Mouse (Mus musculus) thymus, postnatal 10 days (tissue): Measurements from ENCODE around the gene Mrpl34.
"Not testable (repeated sequence)": the region's sequence is repeated elsewhere in the genome, so short reads cannot be mapped to it uniquely, and the experiment has no call there.

Experiments used
- DNase-seq, 2 experiments: peaks; one replicate each; pipeline ENCODE4 v3.0.0; 2021; ENCODE audit warnings: low spot score in 2 of 2

The Mrpl34 gene

DNA sequence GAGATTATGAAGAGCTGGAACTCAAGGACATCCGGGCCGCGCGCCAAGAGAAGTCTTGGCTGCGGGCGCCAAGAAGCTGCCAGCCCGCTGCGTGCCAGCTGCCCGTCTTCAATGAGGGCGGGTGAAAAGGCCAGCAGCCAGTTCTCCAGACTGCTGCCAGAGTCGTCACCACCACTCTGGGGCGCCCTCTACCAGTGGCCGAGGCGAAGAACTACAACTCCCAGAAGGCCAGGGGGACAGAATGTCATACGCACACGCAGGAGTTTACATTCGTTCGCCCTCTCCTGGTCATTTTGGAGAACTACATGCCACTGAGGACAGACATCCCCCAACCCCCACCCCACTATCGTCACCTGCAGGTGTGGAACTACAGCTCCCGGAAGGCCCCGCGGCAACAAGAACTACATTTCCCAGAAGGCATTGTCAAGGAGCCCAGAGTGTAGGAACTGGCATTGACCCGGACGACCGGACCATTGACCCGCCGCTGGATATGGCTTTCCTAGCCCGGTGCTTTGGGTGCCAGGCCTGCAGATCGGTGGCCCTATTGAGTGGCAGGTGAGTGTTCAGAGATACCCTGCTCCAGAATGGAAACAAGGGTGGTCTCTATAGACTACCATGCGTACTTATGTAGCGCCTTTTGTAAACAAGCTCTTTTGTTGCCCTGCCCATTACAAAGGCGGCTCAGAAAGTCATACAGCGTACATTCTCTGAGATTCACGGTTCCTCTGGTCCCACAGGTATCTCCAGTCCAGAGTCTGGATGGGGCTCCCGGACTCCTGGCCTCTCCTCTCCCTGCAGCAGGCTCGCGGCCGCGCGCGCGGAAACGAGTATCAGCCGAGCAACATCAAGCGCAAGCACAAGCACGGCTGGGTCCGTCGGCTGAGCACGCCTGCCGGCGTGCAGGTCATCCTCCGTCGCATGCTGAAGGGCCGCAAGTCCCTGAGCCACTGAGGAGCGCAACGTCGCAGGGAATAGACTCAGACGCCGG is at the start of gene Mrpl34:
Mrpl34 (plus strand) TSS at position 447 of the 988 bp plus-strand sequence.
- DNase-seq = peak; percentile 98 to 99

DNA sequence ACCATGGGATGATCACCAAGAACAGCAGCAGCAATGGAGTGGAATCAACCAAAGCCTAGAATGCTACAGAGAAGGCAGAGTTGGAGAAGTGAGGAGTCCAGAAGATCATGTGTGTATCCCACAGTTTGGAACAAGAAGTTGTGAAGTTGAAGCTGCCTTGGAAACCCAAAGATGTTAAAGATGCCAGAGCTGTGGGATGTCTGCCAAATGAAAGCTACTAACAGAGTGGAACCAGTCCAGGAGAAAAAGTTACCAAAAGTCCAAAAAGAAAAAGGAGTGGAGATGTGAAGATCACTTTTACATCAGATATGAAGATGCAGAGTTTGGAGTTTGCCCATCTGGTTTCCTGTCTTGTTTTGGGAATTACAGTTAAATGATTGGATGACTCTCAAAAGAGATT is 42.6 kb upstream of the Mrpl34 start:
- DNase-seq = no peak

DNA sequence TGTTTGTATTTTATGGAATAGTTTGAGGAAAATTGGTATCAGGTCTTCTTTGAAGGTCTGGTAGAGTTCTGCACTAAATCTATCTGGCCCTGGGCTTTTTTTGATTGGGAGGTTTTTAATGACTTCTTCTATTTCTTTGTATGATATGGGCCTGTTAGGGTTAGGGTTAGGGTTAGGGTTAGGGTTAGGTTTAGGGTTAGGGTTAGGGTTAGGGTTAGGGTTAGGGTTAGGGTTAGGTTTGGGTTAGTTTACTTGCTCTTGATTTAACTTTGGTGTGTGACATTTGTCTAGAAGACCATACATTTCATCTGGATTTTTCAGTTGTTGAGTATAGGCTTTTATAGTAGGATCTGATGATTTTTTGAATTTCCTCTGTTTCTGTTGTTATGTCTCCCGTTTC is 31.8 kb upstream of the Mrpl34 start:
- not testable (repeated sequence) for DNase-seq

DNA sequence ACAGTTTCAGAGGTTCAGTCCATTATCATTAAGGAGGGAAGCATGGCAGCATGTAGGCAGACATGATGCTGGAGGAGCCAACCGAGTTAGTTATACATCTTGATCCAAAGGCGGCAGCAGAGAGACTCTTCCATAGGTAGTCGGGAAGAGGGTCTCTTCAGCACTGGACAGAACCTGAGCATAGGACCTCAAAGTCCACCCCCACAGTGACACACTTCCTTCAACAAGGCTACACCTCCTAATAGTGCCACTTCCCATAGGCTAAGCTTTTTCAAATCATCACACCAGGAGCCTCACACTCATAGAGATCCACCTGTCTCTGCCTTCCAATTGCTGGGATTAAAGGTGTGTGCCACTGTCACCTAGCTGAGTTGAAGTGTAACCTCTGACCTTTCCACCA is 27.7 kb upstream of the Mrpl34 start:
- DNase-seq = no peak

DNA sequence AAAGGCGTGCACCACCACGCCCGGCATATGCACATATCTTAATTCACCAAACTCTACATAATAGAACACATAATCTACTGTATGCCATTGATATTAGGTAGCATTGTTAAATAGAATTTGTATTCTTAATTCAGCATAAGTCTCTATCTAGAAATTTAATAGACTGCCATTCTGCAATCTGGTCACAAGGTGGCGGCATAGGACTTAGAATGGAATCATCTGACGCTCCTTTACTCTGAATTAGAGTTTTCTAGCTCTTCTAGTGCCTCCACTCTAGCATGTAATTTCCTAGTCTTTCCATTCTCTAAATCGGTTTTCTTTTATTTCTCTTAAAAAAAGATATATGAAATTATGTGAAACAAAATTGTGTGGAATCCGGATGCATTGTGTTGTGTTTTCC is 23.4 kb upstream of the Mrpl34 start:
- peak in 1 of 2 experiments; percentile 70 for DNase-seq

DNA sequence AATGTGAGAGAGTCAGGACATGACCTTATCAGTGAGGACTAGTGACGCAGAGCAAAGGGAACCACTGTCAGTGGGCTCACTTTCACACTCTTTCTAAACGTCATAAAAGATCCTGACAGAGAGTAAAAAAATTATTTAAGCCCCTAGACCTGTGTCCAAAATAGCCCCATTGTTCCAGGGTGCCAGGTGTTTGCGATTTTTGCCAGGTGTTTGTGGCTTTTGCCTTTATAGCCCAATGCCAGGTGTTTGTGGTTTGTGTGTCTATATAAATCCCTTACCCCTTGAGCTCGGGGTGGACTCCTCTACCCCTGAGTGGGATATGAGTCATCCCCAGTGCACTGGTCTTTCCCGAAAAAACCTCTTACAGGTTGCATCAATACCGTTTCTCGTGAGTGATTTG is 19.7 kb upstream of the Mrpl34 start:
- no peak for DNase-seq

DNA sequence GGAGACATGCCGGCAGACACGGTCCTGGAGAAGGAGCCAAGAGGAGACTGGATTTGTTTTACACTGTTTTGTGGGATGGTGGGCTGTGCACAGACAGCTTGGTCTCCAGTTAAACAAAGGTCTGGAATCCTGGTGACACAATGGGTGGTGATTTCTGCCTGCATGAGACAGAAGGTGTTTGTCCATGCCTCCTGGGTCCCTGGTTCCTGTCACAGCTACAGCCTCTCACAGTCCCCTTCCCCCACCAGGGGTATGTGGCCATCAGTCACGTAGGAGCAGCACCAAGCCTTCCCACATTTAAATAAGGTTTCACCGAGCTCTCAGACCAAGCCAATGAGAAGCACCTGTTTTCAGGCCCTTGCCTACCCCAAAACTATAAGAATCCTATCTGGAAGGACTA is 13.4 kb upstream of the Mrpl34 start:
- peak in 1 of 2 experiments; percentile 1 for DNase-seq

DNA sequence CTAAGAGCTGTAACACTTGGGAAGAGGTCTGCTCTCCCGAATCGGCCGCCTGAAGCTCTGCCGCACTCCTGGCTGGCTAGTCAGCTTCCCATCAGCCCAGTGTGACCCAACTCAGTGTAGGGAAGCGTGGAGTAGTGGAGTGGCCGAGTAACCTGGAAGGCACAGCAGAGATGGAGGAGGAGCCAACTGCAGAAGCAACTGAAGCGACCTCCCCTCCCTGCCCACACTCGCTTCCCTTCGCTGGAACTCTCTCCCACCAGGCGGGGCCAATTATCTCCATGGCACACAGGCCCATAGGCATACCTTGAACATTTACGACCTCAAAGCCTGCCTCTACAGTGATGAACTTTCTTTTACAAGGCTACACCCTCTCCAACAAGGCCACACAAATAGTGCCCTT is 13.0 kb upstream of the Mrpl34 start:
- peak in 1 of 2 experiments; percentile 2 for DNase-seq

DNA sequence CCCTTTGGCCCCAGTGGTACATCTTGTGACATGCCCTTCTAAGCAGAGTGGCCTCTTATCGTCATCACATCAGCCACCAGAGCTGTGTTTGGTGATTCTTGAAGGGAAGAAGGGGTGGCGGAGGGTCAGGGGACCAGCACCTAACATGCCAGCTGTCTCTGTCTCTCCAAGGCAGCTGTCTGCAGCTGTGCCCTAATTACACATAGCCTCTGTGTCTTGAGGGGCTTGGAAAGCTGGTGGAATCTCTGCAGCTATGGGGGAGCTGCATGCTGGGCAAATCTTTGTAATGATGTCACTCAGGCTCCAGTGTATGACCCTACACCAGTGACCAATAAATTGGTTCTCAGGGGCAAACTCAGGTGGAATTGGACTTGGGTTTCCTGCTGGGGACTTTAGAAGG is 12.1 kb upstream of the Mrpl34 start:
- peak in 1 of 2 experiments; percentile 2 for DNase-seq

DNA sequence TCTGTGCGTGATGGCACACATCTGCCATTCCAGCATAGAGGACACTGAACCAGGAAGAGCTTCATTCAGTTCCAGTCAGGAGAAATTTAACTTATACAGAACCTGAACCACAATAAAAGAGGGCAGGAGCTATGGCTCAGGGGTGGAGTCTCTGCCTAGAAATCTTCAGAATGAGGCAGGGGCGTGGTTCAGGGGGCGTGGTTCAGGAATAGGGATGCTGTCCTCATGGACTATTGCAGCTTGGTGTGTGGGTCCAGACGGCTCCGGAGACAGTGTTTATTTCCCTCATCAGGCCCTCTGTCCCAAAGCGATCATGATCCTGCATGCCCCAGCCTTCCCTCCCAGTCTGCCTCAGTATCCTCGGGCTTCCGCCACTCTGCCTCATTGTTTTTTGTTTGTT is 10.1 kb upstream of the Mrpl34 start:
- peak in 1 of 2 experiments; percentile 1 for DNase-seq

DNA sequence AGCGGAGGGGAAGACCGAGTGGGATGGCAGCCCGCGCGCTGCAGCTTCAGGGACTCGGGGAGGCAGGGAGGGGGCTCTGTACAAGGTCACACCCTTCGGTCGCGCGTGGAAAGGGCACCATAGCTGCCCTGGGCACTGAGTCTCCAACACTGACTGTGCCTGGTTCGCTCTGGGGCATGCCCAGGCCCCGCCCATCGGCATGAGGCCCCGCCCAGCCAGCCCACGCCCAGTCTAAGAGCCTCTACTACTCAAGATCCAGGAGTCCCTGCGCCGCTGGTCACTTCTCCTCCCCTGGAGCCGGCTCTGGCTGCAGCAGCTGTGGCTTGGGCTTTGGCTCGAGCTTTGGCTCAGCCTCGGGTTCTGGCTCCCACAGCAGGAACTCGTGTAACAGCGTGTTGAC is 7.9 kb upstream of the Mrpl34 start:
- DNase-seq = no peak

DNA sequence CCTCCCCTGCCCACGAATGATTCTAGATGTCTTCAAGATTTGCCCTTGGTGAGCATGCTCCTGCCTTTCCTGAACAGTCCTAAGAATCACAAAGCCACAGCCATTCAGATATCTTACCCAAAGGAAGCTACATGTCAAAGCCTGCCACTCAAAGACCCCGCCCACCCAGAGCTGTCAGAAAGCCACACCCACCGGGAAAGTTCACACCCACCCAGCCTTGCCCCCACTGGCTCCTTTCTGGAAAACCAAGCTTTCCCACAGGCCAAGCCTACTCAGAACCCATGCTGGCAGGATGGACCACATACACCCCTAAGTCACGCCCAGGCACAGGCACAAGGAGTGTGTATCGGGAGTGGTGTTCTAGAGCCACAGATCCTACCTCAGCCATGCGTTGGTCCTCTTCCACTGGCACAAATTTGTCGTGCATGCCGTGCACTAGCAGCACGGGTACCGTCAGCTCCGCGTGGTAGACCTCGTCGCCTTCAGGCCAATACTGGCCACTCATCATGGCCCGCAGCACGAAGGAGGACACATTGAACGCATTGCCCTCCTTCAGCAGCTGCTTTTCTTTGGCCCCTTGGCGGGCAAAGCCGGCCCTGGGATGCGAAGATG is 7.0 kb upstream of the Mrpl34 start:
- no peak for DNase-seq

DNA sequence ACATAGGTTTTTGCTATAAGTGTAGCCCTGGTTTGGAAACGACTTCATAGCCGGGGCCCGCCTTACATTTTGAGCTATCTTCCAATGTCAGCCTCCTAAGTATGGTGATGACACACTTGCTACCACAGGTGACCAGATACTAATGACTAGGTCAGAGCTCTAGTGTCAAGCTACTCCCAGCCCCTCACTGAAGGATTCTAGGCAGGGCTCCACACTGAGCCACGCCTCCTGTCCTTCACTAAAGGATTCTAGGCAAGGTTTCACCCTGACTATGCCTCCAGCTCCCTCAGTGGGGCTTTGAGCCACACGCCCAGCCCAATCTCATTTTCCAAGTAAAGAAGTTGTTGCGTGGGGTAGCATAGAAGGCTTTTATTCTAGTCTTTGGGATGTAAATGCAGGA is 4.0 kb upstream of the Mrpl34 start:
- DNase-seq = no peak

DNA sequence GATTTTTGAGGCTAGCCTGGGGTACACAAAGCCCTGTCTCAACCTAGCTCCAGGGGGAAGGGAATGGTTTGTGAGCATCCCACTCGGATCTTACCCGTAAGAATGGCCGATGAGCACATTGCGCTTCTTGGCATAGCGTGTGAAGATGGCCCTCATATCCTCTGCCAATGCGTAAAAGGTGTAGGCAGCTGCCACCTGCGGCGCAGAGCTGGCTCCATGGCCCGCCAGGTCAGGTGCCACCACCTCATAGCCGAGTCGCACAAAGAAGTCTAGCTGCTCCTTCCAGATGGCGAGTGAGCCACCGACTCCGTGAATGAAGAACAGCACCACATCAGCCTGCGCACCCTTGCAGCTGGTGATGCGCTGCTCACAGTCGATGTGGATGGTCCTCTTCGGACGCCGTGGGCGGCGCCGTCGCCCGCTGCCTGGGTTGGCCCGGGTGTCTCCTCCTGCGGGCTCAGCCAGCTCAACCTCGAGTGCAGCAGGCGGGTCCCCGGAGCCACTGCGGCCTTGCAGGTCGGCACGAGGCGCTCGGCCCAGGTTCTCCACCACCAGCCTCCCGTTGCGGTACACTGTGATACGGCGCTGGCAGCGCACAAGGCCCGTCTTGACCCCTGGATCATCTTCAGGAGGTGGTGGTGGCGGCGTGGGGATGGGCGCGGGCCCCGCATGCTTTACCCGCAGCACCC is 3.5 kb upstream of the Mrpl34 start:
- no peak for DNase-seq

DNA sequence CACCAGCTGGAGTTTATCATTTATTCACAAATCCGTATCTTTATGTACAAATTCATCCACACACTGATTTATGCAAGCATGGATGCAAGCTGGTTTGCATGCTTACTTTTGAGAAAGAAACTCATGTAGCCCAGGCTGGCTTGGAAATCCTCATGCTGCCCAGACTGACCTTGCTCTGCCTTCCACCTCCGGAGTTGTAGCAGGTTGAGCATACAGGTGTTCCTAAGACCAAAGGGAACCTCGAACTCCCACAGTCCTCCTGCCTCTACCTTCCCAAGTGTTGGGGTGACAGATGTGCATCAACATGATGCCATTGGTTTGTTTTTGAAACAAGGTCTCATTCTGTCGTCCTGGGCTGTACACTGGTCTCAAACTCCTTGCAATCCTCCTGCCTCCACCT is 2.6 kb upstream of the Mrpl34 start:
- DNase-seq = no peak

DNA sequence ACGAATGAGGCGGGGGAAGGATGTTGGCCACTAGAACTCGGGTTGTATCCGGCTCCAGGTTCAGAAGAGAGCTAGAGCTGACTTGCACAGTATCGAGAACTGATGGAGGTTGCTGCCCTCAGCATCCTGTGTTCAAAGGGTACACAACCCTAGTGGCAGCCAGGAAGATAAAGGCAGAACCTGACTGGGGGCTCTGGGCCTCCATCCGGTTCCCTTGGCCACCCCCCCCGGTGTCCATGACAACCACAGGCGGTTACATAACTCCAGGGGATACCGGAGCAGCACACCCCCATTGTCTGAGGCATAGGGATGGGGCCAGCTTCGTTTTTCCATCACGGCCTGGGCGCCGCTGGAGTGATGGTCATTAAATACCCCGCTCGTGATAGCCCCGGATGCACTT is 2.0 kb upstream of the Mrpl34 start:
- DNase-seq = peak; percentile 83 to 88

DNA sequence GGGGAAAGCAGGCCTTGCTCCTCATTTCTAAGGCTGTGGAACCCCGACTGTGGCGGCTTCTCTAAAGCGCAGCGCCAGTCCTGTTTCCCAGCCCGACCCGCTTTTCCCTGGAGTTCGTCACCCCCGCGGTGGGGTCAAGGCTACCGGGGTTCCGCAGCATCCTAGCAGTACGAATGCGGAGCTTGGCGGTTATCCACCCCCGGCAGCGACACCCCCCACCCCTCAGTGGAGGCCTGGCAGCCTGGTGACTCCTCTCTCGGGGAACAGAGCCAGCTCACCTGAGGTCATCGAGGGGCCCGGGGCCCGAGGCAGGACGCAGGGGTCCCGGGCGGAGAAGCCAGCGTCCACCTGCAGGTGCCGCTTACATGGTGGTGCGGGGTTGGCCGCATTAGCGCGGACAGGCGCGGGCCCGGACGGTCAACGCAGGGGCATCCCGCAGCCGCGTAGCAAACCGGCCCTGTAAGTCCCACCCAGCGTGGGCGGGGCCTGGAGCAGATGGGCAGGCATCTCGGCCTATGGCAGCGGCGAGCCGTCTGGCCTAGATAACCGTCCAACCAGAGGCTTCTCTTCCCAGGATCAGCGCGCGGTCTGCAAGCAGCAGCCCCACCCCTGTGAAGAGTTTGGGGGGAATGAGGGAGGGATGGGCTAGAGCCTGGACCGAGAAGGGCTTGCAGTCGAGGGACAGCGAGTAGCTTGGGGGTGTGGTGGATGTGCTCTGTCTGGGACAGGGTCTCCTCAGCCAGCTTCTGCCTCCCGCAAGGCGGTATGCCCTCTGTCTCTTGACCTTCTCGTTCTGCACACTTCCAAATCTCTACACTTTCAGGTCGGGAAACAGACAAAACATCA is 1.3 kb upstream of the Mrpl34 start, which contains the start of gene Abhd8:
Abhd8 (minus strand) TSS at position 468 of the 846 bp plus-strand sequence.
- DNase-seq = peak; percentile 96

DNA sequence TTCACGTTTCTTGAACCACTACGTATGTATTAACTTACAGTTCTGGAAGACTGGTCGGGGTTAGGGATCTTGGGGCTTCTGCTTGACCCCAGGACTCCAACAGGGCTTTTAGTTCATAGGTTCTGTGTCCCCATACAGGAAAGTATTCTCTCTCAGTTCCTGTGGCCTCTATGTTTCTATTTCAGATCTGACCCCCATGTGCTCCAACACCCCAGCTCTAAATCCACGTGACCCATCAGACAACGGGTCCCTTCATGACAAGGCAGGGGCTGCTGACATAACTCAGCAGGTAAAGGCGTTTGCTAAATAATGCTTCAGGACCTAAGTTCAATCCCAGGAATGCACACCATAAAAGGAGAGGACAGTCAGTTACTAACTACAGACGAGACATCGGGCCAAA is 974 bp downstream of the Mrpl34 start:
- no peak for DNase-seq

DNA sequence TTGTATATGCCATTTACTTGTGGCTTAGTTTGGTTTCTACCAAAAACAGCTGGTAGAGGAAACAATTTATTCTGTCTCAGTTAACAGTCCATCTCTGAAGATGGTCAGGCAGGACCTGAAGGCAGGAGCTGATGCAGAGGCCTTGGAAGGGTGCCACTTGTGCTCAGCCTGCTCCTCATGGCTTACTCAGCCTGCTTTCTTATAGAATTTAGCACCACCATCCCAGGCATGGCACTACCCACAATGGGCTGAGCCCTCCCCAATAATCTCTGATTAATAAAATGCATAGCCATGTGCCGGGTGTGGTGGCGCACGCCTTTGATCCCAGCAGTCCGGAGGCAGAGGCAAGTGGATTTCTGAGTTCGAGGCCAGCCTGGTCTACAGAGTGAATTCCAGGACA is 1.4 kb downstream of the Mrpl34 start:
- DNase-seq = no peak

DNA sequence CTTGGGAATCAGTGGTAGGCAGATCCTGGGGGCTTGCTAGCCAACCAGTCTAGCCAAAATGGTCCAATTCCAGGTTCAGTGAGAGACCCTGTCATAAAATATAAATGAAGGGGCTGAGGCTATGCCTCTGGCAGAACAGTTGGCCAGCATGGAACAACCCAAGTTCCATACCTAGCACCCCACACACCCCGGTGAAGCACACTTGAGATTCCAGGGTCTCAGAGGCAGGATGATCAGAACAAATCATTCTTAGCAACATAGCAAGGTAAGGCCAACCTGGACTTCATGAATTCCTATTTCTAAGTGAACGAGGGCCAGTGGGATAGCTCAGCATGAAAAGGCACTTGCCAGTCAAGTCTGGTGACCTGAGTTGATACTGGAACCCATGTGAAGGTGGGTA is 2.4 kb downstream of the Mrpl34 start:
- no peak for DNase-seq

DNA sequence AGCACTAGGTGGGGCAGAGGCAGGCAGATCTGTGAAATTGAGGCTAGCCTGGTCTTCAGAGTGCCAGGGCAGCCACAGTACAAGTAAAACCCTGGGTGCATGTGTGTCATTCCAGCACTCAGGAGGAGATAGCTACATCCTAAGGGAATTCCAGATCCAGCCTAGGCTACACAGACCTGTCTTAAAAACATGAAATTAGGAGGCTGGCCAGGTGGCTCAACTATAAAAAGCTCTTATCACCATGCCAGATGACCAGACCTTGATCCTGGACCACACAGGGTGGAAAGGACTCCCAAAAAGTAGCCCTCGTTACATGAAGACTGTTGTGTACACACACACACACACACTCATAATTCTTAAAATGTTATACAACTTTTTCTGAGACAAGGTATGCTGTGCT is 3.2 kb downstream of the Mrpl34 start:
- DNase-seq = no peak
